14 mouse cellular contexts compared by ENCODE assay signal in the genomic region with DNA sequence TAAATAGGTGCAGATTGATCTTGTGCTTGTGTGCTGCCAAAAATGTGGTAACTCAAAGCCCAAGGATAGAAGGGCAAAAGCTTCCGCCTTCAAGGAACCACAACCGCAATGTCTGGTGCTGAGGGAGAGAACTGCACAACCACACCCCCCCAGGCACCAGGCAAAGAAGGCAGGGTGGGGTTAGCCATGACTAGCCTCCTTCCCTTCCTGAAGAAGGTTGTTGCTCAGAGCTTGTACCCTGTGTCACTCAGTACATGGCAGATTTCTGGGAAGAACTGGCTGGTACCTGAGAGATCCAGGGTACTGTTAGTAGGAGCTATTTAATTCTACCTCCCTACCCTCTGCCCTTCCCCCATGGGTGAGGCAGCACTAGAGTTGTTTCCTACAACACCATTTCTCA. TPM values are rescaled to one million over a fixed set of nuclear protein-coding genes. Genes with fewer than 3 reads are reported as not detected.
DNase-seq lines count a peak whose midpoint lies in the region; ATAC-seq and TF ChIP-seq lines count a peak whose summit lies in the region.
"Had no signal": no experiment of that assay in that cellular context is flagged by ENCODE, and none has a peak within 500 bp of the region (broad histone marks: within the 10 kb centered on the region; RNA-seq: fewer than 3 reads in every experiment).

No protein-coding gene starts in this region.

- H3K27ac ChIP-seq in hindbrain, embryonic 10.5 days: peak overlapping the region; percentile 73
- H3K27ac ChIP-seq in hindbrain, embryonic 11.5 days (ENCODE audit: low read depth, low read length): no peak overlapping the region
- no peak overlapping the region for H3K27ac ChIP-seq in neural tube, embryonic 12.5 days
- H3K27ac ChIP-seq in hindbrain, postnatal 0 days: no peak overlapping the region
- H3K27ac ChIP-seq in limb, embryonic 10.5 days: no peak overlapping the region
- H3K27ac ChIP-seq: embryonic facial prominence, embryonic 15.5 days had no signal

- no peaks in the 10 kb centered on the region for H3K27me3 ChIP-seq in hindbrain, embryonic 10.5 days (ENCODE audit: insufficient read depth, poor library complexity, severe bottlenecking)
- H3K27me3 ChIP-seq in hindbrain, embryonic 11.5 days (ENCODE audit: control insufficient read depth, insufficient read depth, low read length): no peaks in the 10 kb centered on the region
- H3K27me3 ChIP-seq in neural tube, embryonic 12.5 days (replicated peaks): no peaks in the 10 kb centered on the region
- no peaks in the 10 kb centered on the region for H3K27me3 ChIP-seq in hindbrain, postnatal 0 days (ENCODE audit: insufficient read depth, low read length)
- peaks cover 29% of the 10 kb centered on the region for H3K27me3 ChIP-seq in limb, embryonic 10.5 days (ENCODE audit: low read depth, poor library complexity, severe bottlenecking)
- H3K27me3 ChIP-seq: CH12.LX; embryonic facial prominence, embryonic 15.5 days had no signal

- no peak overlapping the region for H3K4me3 ChIP-seq in hindbrain, embryonic 10.5 days
- H3K4me3 ChIP-seq in hindbrain, embryonic 11.5 days (ENCODE audit: low read depth, low read length): no peak overlapping the region
- no peak overlapping the region for H3K4me3 ChIP-seq in neural tube, embryonic 12.5 days
- no peak overlapping the region for H3K4me3 ChIP-seq in hindbrain, postnatal 0 days (ENCODE audit: low read length)
- no peak overlapping the region for H3K4me3 ChIP-seq in limb, embryonic 10.5 days
- H3K4me3 ChIP-seq: embryonic facial prominence, embryonic 15.5 days had no signal

- 86% methylated on average over 2 of the region's 2 CpGs for WGBS in hindbrain, embryonic 10.5 days
- WGBS in hindbrain, embryonic 11.5 days: 96% methylated on average over 2 of the region's 2 CpGs
- 94% methylated on average over 2 of the region's 2 CpGs for WGBS in neural tube, embryonic 12.5 days
- 85% methylated on average over 2 of the region's 2 CpGs for WGBS in hindbrain, postnatal 0 days
- 82% methylated on average over 2 of the region's 2 CpGs for WGBS in limb, embryonic 10.5 days

- TF ChIP-seq CTCF in hindbrain, postnatal 0 days (IDR thresholded peaks at IDR 0.05; ENCODE audit: low read depth): no peak

- no peaks in the 10 kb centered on the region for H3K9me3 ChIP-seq in hindbrain, embryonic 10.5 days
- no peaks in the 10 kb centered on the region for H3K9me3 ChIP-seq in hindbrain, embryonic 11.5 days (ENCODE audit: control insufficient read depth, low read length)
- H3K9me3 ChIP-seq in neural tube, embryonic 12.5 days: no peaks in the 10 kb centered on the region
- no peaks in the 10 kb centered on the region for H3K9me3 ChIP-seq in hindbrain, postnatal 0 days (ENCODE audit: low read length)
- H3K9me3 ChIP-seq in limb, embryonic 10.5 days (replicated peaks): no peaks in the 10 kb centered on the region
- H3K9me3 ChIP-seq: embryonic facial prominence, embryonic 15.5 days had no signal

- H3K36me3 ChIP-seq in hindbrain, embryonic 10.5 days: no peaks in the 10 kb centered on the region
- no peaks in the 10 kb centered on the region for H3K36me3 ChIP-seq in hindbrain, embryonic 11.5 days (ENCODE audit: control insufficient read depth, insufficient read depth, low read length)
- H3K36me3 ChIP-seq in neural tube, embryonic 12.5 days: no peaks in the 10 kb centered on the region; the same call in 1 of the 2 replicates
- no peaks in the 10 kb centered on the region for H3K36me3 ChIP-seq in hindbrain, postnatal 0 days (ENCODE audit: insufficient read depth, low read length)
- H3K36me3 ChIP-seq in limb, embryonic 10.5 days: no peaks in the 10 kb centered on the region
- H3K36me3 ChIP-seq: embryonic facial prominence, embryonic 15.5 days had no signal

- no peak overlapping the region for H3K9ac ChIP-seq in hindbrain, embryonic 11.5 days (ENCODE audit: low read depth, low read length)
- no peak overlapping the region for H3K9ac ChIP-seq in neural tube, embryonic 12.5 days
- H3K9ac ChIP-seq in hindbrain, postnatal 0 days (replicated peaks; ENCODE audit: low read length): no peak overlapping the region
- H3K9ac ChIP-seq: embryonic facial prominence, embryonic 15.5 days had no signal

- ATAC-seq in hindbrain, embryonic 11.5 days (ENCODE audit: low FRiP score): no peak
- no peak for ATAC-seq in neural tube, embryonic 12.5 days (ENCODE audit: low FRiP score, low read depth)
- no peak for ATAC-seq in hindbrain, postnatal 0 days
- ATAC-seq: activated CD4-positive, CD25-positive, alpha-beta regulatory T cell, adult 4 months had no signal

- H3K4me2 ChIP-seq in hindbrain, embryonic 11.5 days (replicated peaks; ENCODE audit: low read depth, low read length): no peak overlapping the region
- H3K4me2 ChIP-seq in neural tube, embryonic 12.5 days (replicated peaks): peak overlapping the region; percentile 0; the same call in 1 of the 2 replicates
- peak overlapping the region; percentile 93 for H3K4me2 ChIP-seq in hindbrain, postnatal 0 days (ENCODE audit: low read depth, low read length)
- H3K4me2 ChIP-seq: embryonic facial prominence, embryonic 15.5 days had no signal

- DNase-seq in hindbrain, embryonic 10.5 days (ENCODE audit: low spot score): no peak
- no peak for DNase-seq in hindbrain, embryonic 11.5 days (ENCODE audit: low spot score)
- no peak for DNase-seq in neural tube, embryonic 10.5 days (ENCODE audit: extremely low spot score, low spot score)
- no peak for DNase-seq in hindbrain, postnatal 0 days (ENCODE audit: low spot score)
- no peak for DNase-seq in limb, embryonic 10.5 days (ENCODE audit: low spot score)
- DNase-seq in embryo, embryonic 10.5 days (ENCODE audit: low spot score): no peak
- DNase-seq in ovary, postnatal 14 days (ENCODE audit: low spot score): no peak
- DNase-seq: gastrocnemius, postnatal 25 days; right cerebral cortex, postnatal 25 days; thymus, adult 18-20 months had no signal

- peaks cover 100% of the 10 kb centered on the region for H3K4me1 ChIP-seq in hindbrain, embryonic 10.5 days (replicated peaks)
- peaks cover 21% of the 10 kb centered on the region for H3K4me1 ChIP-seq in hindbrain, embryonic 11.5 days (replicated peaks; ENCODE audit: control insufficient read depth, insufficient read depth, low read length)
- H3K4me1 ChIP-seq in neural tube, embryonic 12.5 days: peaks cover 95% of the 10 kb centered on the region
- peaks cover 42% of the 10 kb centered on the region for H3K4me1 ChIP-seq in hindbrain, postnatal 0 days (ENCODE audit: insufficient read depth, low read length)
- peaks cover 80% of the 10 kb centered on the region for H3K4me1 ChIP-seq in limb, embryonic 10.5 days

RNA-seq across cellular contexts. Expression of a gene that starts 8.1 kb away (rescaled TPM):
- polyA plus RNA-seq in hindbrain, embryonic 10.5 days (2016; fragmentation: Nextera tagmentation; extraction: Ambion mirVana): 17.5 and 23.9 TPM in 2 replicates
- polyA plus RNA-seq in hindbrain, embryonic 11.5 days (2014; fragmentation: Nextera tagmentation; extraction: Ambion mirVana): 23.2 and 25.4 TPM in 2 replicates
- 32.8 and 33.5 TPM in 2 replicates for polyA plus RNA-seq in neural tube, embryonic 12.5 days (2016; fragmentation: Nextera tagmentation; extraction: Ambion mirVana)
- total RNA-seq in hindbrain, postnatal 0 days (2014; rRNA removed): 48.2 and 52.0 TPM in 2 replicates
- polyA plus RNA-seq in hindbrain, postnatal 0 days (2015; fragmentation: Nextera tagmentation; extraction: Ambion mirVana): 11.1 and 11.7 TPM in 2 replicates
- polyA plus RNA-seq in limb, embryonic 10.5 days (2016; fragmentation: Nextera tagmentation; extraction: Ambion mirVana): 6.4 TPM in 2 replicates
- polyA plus RNA-seq: activated CD4-positive, CD25-positive, alpha-beta regulatory T cell, adult 4 months had no signal
